Mouse (Mus musculus) midbrain, embryonic 14.5 days (tissue): ENCODE data around the gene Gipc3. TPM values are rescaled to one million over a fixed set of nuclear protein-coding genes. Genes with fewer than 3 reads are reported as not detected.

Experiments
- ATAC-seq: fragments of 200-750 bp; cut with Nextera tagmentation; 2 replicates; pipeline ENCODE4 v1.8.0; 2017; ENCODE audit warnings: moderate number of reproducible peaks, moderate library complexity; ENCODE audit not compliant: low FRiP score, low TSS enrichment
- DNase-seq: peaks from one replicate; pipeline ENCODE4 v3.0.0-alpha.2; 2015
- H3K27ac ChIP-seq: fragments of 300-500 bp; sonication (generic); replicated peaks from 2 replicates; pipeline ENCODE4 v1.5.1; 2014; ENCODE audit warnings: mild to moderate bottlenecking, low read depth, low read length, moderate library complexity
- H3K27me3 ChIP-seq: fragments of 300-500 bp; sonication (generic); 2 replicates; pipeline ENCODE4 v1.6.1; 2014; ENCODE audit warnings: low read length, control low read depth, mixed read lengths; ENCODE audit not compliant: control insufficient read depth, insufficient read depth
- H3K36me3 ChIP-seq: fragments of 300-500 bp; sonication (generic); 2 replicates; pipeline ENCODE4 v1.6.1; 2014; ENCODE audit warnings: low read length, control low read depth; ENCODE audit not compliant: control insufficient read depth, insufficient read depth
- H3K4me1 ChIP-seq: fragments of 300-500 bp; sonication (generic); 2 replicates; pipeline ENCODE4 v1.6.1; 2014; ENCODE audit warnings: mild to moderate bottlenecking, antibody characterized with exemption, low read length, control low read depth; ENCODE audit not compliant: control insufficient read depth, insufficient read depth
- H3K4me2 ChIP-seq: fragments of 300-500 bp; sonication (generic); 2 replicates; pipeline ENCODE4 v1.6.1; 2014; ENCODE audit warnings: mild to moderate bottlenecking, low read length, moderate library complexity
- H3K4me3 ChIP-seq: fragments of 300-500 bp; sonication (generic); replicated peaks from 2 replicates; pipeline ENCODE4 v1.5.1; 2014; ENCODE audit warnings: low read depth, low read length
- H3K9ac ChIP-seq: fragments of 300-500 bp; sonication (generic); replicated peaks from 2 replicates; pipeline ENCODE4 v1.6.1; 2014; ENCODE audit warnings: mild to moderate bottlenecking, low read length, moderate library complexity
- H3K9me3 ChIP-seq: fragments of 300-500 bp; sonication (generic); 2 replicates; pipeline ENCODE4 v1.6.1; 2016; ENCODE audit warnings: low read length, control low read depth, mixed read lengths; ENCODE audit not compliant: control insufficient read depth
- WGBS: fragments of 180-500 bp; shearing (Covaris S2); extraction: QIAGEN DNeasy Blood & Tissue Kit; methylation state at CpG from one replicate; pipeline ENCODE4 v1.1.7; 2014; 5-methylcytosine and 5-hydroxymethylcytosine counted together
- polyA plus RNA-seq: library from polyadenylated mRNA; unstranded; fragments of >200 nt; fragmentation: Nextera tagmentation; extraction: Ambion mirVana; gene quantifications from 2 replicates; pipeline ENCODE4 v1.2.1, GENCODE M21; 2014

Gipc3 gene
- polyA plus RNA-seq, 1 experiment from 2014 or later: not detected

DNA sequence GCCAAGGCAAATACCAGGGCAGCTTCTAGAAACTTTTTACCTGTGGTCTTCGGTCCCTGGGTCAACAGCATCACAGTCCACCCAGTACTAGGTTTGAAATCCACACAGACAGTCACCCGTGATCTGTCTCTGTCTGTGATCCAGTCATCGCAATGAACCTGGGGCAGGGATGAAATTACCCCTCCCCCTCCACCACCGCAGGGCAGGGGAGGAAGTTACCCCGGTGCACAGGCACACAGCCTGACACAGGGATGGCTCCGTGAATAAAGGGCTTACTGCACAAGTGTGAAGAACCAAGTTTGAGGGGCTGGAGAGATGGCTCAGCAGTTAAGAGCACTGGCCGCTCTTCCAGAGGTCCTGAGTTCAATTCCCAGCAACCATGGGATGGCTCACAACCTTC is 39.3 kb downstream of the Gipc3 start:
- no peak for ATAC-seq
- no peak overlapping the region for H3K9ac ChIP-seq
- no peaks in the 10 kb centered on the region for H3K9me3 ChIP-seq

DNA sequence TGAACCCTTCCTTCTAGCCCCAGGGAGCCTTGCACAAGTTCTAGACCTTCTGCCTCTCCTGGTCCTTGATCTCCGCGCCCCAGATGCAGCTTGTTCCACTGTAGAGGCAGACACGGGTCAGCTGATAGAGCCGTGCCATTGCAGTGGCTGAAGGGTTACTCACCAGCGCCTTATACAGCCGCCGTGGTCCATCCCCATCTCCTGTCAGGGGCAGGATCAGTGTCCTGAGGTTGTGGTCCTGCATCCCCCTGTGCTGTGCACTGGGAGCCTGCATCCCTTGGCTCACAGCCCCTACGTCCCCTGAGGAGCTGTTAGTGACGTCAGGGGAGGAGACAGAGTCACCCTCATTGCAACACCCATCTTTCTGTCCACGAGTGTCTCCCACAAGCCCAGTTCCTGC is 39.8 kb downstream of the Gipc3 start:
- no peak overlapping the region for H3K27ac ChIP-seq
- H3K9me3 ChIP-seq: no peaks in the 10 kb centered on the region
- WGBS: 79% methylated on average over 10 of the region's 10 CpGs
- H3K9ac ChIP-seq: no peak overlapping the region; the same call in 1 of the 2 replicates
- no peaks in the 10 kb centered on the region for H3K4me1 ChIP-seq
- H3K4me3 ChIP-seq: no peak overlapping the region
- H3K27me3 ChIP-seq: no peaks in the 10 kb centered on the region
- H3K4me2 ChIP-seq: no peak overlapping the region
- DNase-seq: no peak
- no peak for ATAC-seq
- H3K36me3 ChIP-seq: peaks cover 26% of the 10 kb centered on the region

More for the DNA sequence above, 39.3 kb downstream of the Gipc3 start:
- Histone ChIP-seq H3K36me3 (peaks cover 31% of the 10 kb centered on the region), H3K4me1 (no peaks in the 10 kb centered on the region), H3K4me2 (no peak overlapping the region), H3K27me3 (no peaks in the 10 kb centered on the region), H3K27ac (no peak overlapping the region), H3K4me3 (no peak overlapping the region)
- DNase-seq: no peak
- 79% methylated on average over 7 of the region's 7 CpGs for WGBS

DNA sequence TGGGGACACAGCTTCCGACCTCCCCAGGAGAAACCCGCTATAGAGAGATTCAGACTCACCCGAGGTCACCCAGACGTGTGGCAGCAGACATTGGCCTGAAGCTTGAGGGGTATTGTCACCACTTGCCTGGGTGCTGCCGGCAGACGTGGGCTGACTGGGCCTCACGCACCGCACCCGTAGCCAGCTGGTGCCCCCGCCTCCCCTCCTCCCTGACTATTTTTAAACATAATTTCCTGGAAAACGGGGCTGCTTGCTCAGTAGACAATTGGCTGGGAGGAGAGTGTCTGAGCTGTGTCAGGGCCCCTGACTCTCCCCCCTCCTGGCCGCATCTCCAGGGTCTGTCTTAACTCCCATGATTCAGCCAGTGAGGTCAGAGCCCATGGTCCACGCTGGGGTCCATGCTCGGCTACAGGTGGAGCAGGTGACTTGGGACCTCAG is 40.3 kb downstream of the Gipc3 start:
- no peak overlapping the region for H3K4me3 ChIP-seq
- H3K9ac ChIP-seq: no peak overlapping the region; the same call in 1 of the 2 replicates
- H3K27ac ChIP-seq: no peak overlapping the region
- ATAC-seq (no peak), DNase-seq (no peak)
- no peaks in the 10 kb centered on the region for H3K27me3 ChIP-seq
- WGBS: 75% methylated on average over 14 of the region's 14 CpGs
- no peaks in the 10 kb centered on the region for H3K4me1 ChIP-seq
- no peaks in the 10 kb centered on the region for H3K9me3 ChIP-seq
- peaks cover 22% of the 10 kb centered on the region for H3K36me3 ChIP-seq
- no peak overlapping the region for H3K4me2 ChIP-seq

DNA sequence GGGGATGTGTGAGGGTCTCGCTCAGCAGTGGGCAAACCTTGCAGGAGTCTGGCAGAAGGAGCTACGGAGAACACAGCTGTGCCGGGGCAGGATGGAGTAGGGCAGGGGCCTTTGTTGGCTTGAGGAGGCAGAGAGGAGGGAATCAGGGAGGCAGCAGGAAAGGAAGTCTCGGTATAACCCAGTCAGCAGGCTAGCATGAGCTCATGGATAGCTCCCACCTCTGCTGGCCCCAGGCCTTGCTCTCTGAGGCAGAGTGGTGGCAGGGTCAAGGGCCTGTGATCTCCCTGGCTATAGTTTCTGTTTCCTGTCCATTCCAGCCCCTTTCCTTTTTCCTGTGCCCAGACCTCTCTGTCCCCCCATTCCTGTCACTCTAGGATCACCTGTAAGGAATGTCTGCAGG is 40.8 kb downstream of the Gipc3 start:
- H3K27ac ChIP-seq: no peak overlapping the region
- no peak overlapping the region; the same call in 1 of the 2 replicates for H3K9ac ChIP-seq
- H3K9me3 ChIP-seq: no peaks in the 10 kb centered on the region
- WGBS: 81% methylated on average over 4 of the region's 4 CpGs
- H3K4me2 ChIP-seq: no peak overlapping the region
- no peak for ATAC-seq
- peaks cover 17% of the 10 kb centered on the region for H3K36me3 ChIP-seq
- no peak for DNase-seq
- no peaks in the 10 kb centered on the region for H3K4me1 ChIP-seq
- H3K4me3 ChIP-seq: no peak overlapping the region
- H3K27me3 ChIP-seq: no peaks in the 10 kb centered on the region

DNA sequence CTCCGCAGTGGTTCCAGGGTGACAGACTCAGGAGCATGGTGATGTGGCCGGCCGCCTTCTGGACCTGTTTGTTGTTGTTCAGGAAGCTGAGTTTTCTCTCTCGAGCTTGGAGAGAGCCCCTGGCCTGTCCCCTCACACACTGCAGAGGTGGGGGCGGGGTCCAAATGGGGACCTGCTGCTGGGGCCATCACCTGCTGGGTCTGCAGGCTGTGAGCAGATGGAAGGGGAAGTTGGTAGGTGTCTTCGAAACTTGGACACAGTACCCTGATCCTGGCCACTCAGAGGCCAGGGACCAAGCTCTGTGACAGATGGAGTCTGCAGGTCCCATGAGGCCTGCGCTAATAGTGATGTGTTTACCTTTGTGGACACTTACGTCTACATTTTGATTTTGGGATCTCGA is 41.7 kb downstream of the Gipc3 start:
- H3K4me1 ChIP-seq: no peaks in the 10 kb centered on the region
- no peak overlapping the region for H3K4me2 ChIP-seq
- DNase-seq (no peak), ATAC-seq (no peak)
- peaks cover 7% of the 10 kb centered on the region for H3K36me3 ChIP-seq
- H3K4me3 ChIP-seq: no peak overlapping the region
- 82% methylated on average over 9 of the region's 9 CpGs for WGBS
- no peak overlapping the region for H3K9ac ChIP-seq
- H3K9me3 ChIP-seq: no peaks in the 10 kb centered on the region
- H3K27me3 ChIP-seq: no peaks in the 10 kb centered on the region
- H3K27ac ChIP-seq: no peak overlapping the region

DNA sequence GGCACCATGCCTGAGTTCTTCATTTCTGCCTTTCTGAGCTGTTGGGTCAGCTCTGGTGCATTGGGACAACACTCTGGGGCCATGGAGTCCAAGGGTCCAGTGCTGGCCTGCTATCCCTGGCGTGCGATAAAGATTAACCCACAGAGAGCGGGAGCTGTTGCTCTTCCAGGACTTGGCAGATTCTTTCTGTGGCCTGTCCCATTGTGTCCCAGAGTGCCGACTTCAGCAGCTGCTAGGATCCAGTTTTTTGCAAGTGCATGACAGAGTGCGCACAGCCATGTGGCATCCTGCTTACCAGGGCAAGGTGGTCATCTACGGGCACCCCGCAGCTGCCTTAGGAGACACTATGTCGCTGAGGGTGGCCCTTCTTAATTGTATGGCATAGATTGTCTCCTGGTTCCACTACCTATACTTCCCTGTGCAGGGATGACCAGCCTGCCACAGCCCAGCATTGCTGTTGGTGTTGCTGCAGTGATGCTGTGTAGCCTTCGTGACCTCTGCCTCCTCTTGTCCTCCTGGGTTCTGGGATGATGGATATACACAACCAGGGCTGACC is 42.6 kb downstream of the Gipc3 start:
- no peak for DNase-seq
- no peak overlapping the region for H3K4me3 ChIP-seq
- H3K27me3 ChIP-seq: no peaks in the 10 kb centered on the region
- no peak overlapping the region for H3K9ac ChIP-seq
- no peak for ATAC-seq
- WGBS: 85% methylated on average over 9 of the region's 9 CpGs
- peaks cover 5% of the 10 kb centered on the region; the same call in 1 of the 2 replicates for H3K4me1 ChIP-seq
- H3K9me3 ChIP-seq: no peaks in the 10 kb centered on the region
- H3K27ac ChIP-seq: no peak overlapping the region
- H3K4me2 ChIP-seq: no peak overlapping the region
- H3K36me3 ChIP-seq: no peaks in the 10 kb centered on the region

DNA sequence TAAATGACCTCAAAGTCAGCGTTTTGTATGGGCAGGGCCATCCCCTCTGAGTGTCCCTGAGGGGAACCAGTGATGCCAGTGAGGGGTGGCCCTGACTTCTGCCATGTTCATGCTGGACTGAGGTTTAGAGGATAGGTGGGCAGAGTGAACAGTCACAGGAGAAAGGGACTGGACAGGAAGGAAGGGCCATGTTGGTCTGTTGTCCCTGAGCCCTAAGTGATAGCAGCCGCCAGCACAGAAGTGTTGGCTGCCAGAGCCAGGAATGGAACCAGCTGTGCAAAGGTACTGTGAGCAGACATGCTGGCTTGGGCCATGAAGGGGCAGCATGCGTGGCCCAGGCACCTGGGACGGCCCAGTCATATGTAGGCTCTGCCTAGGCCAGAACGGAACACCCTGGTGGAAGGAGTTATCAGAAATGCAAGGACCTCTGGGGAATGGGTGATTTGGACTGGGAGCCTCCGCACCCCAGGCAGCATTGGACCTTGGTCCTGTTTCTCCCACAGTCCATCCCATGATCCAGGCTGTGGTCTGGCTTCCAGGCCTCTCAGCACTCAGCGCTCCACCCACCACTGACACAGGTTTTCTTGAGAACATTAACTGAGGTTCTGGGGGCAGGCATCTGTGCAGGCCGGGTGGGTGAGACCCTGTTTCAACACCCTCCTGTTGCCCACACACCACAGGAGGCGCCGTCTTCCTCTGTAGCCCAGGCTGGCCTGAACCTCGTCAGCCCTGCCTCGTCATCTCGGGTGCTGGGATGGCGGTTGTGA is 43.3 kb downstream of the Gipc3 start:
- Histone ChIP-seq H3K4me1 (peaks cover 12% of the 10 kb centered on the region), H3K4me3 (no peak overlapping the region), H3K27me3 (no peaks in the 10 kb centered on the region), H3K9me3 (no peaks in the 10 kb centered on the region), H3K9ac (no peak overlapping the region), H3K36me3 (no peaks in the 10 kb centered on the region), H3K27ac (no peak overlapping the region), H3K4me2 (no peak overlapping the region)
- ATAC-seq: no peak
- DNase-seq: no peak
- 90% methylated on average over 14 of the region's 14 CpGs for WGBS

DNA sequence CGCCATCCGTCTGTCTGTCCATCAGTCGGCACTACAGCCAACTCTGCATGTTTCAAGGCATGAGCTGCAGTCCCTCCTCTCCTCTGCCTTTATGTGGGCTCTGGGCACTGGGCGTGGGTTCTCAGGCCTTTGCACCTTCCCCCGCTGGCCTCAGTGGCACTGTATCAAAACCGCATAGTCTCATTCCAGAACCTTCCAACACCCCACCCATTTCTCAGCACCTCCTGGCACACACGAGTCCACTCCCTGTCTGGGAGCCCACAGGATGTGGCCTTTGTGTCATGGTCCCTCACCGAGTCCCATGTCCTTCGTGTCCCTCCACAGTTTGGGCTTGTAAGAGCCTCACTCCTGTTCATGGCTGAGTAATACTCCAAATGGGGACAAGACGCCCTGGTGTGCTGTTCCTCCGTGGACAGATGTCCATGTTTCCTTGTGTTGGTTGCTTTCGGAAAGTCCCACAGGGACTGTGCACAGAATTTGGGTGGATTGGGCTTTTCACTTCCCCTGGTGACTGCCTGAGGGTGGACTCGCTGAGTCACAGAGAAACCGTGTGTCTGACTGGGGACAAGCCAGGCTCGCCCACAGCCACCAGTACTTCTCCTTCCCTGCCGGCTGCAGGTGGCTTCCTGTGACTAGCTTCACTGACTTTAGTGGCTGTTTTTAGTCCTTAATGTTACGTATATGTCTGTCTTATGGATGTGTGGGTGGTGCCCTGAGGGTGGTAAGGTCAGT is 44.5 kb downstream of the Gipc3 start:
- H3K27ac ChIP-seq: no peak overlapping the region
- no peak overlapping the region for H3K4me2 ChIP-seq
- WGBS: 96% methylated on average over 17 of the region's 17 CpGs
- H3K36me3 ChIP-seq: no peaks in the 10 kb centered on the region
- peaks cover 23% of the 10 kb centered on the region for H3K4me1 ChIP-seq
- H3K4me3 ChIP-seq: no peak overlapping the region
- no peak for ATAC-seq
- no peaks in the 10 kb centered on the region for H3K27me3 ChIP-seq
- no peak overlapping the region for H3K9ac ChIP-seq
- no peaks in the 10 kb centered on the region for H3K9me3 ChIP-seq
- DNase-seq: no peak
